Mouse (Mus musculus): ENCODE data around the gene Nkx2-2.

Nkx2-2 gene

GRCm38 (mm10) chr2:147193271-147194255 is at the start of gene Nkx2-2:
Nkx2-2 (minus strand) TSS chr2:147194243.
- in situ Hi-C loops (cut with MseI, MboI): no loop called here

GRCm38 (mm10) chr2:147235707-147236290 is 41.8 kb upstream of the Nkx2-2 start:
- in situ Hi-C loops (cut with MseI, MboI): no loop called here

GRCm38 (mm10) chr2:147231175-147231574 is 37.1 kb upstream of the Nkx2-2 start:
- in situ Hi-C loops (cut with MseI, MboI): no loop called here

- in situ Hi-C loops (cut with MseI, MboI): loop anchor here in 1 of 2 experiments (10.0 kb wide), 1 partner anchor 100 kb away; no protein-coding TSS in a partner anchor
Measured at GRCm38 (mm10) chr2:147205076-147205615, 11.1 kb upstream of the Nkx2-2 start.

- in situ Hi-C loops (cut with MseI, MboI): no loop called here
Measured at GRCm38 (mm10) chr2:147194711-147195615, 920 bp upstream of the Nkx2-2 start.

GRCm38 (mm10) chr2:147192731-147193130 is 1.3 kb downstream of the Nkx2-2 start:
- in situ Hi-C loops (cut with MseI, MboI): no loop called here

- in situ Hi-C loops (cut with MseI, MboI): no loop called here
Measured at GRCm38 (mm10) chr2:147190316-147191021, 3.6 kb downstream of the Nkx2-2 start.

GRCm38 (mm10) chr2:147189546-147190315 is 4.3 kb downstream of the Nkx2-2 start:
- in situ Hi-C loops (cut with MseI, MboI): no loop called here

GRCm38 (mm10) chr2:147188871-147189545 is 5.0 kb downstream of the Nkx2-2 start:
- in situ Hi-C loops (cut with MseI, MboI): no loop called here

GRCm38 (mm10) chr2:147188074-147188700 is 5.9 kb downstream of the Nkx2-2 start:
- in situ Hi-C loops (cut with MseI, MboI): no loop called here

- in situ Hi-C loops (cut with MseI, MboI): no loop called here
Measured at GRCm38 (mm10) chr2:147187061-147187870, 6.8 kb downstream of the Nkx2-2 start.

- in situ Hi-C loops (cut with MseI, MboI): no loop called here
Measured at GRCm38 (mm10) chr2:147186261-147186681, 7.8 kb downstream of the Nkx2-2 start.

GRCm38 (mm10) chr2:147185561-147185960 is 8.5 kb downstream of the Nkx2-2 start:
- in situ Hi-C loops (cut with MseI, MboI): no loop called here

- in situ Hi-C loops (cut with MseI, MboI): no loop called here
Measured at GRCm38 (mm10) chr2:147184071-147184990, 9.7 kb downstream of the Nkx2-2 start.

- in situ Hi-C loops (cut with MseI, MboI): no loop called here
Measured at GRCm38 (mm10) chr2:147183521-147183920, 10.5 kb downstream of the Nkx2-2 start.

GRCm38 (mm10) chr2:147182709-147183260 is 11.3 kb downstream of the Nkx2-2 start:
- in situ Hi-C loops (cut with MseI, MboI): no loop called here
